Mouse (Mus musculus): ENCODE measurements around the gene Tctn1. TPM values are rescaled to one million over a fixed set of nuclear protein-coding genes. Genes with fewer than 3 reads are reported as not detected.
A peak's percentile ranks its signal among the peaks of the same experiment; 100 is the strongest.
"Not testable (repeated sequence)": the region's sequence is repeated elsewhere in the genome, so short reads cannot be mapped to it uniquely, and the experiment has no call there.

Tctn1 gene
- total RNA-seq, 2 experiments from 2014 or later: 10.6 to 11.8 TPM

GRCm38 (mm10) chr5:122221085-122221484, 43.2 kb downstream of the Tctn1 start:
- DNase-seq (ENCODE audit: low spot score in 2 of 2): no peak

DNA sequence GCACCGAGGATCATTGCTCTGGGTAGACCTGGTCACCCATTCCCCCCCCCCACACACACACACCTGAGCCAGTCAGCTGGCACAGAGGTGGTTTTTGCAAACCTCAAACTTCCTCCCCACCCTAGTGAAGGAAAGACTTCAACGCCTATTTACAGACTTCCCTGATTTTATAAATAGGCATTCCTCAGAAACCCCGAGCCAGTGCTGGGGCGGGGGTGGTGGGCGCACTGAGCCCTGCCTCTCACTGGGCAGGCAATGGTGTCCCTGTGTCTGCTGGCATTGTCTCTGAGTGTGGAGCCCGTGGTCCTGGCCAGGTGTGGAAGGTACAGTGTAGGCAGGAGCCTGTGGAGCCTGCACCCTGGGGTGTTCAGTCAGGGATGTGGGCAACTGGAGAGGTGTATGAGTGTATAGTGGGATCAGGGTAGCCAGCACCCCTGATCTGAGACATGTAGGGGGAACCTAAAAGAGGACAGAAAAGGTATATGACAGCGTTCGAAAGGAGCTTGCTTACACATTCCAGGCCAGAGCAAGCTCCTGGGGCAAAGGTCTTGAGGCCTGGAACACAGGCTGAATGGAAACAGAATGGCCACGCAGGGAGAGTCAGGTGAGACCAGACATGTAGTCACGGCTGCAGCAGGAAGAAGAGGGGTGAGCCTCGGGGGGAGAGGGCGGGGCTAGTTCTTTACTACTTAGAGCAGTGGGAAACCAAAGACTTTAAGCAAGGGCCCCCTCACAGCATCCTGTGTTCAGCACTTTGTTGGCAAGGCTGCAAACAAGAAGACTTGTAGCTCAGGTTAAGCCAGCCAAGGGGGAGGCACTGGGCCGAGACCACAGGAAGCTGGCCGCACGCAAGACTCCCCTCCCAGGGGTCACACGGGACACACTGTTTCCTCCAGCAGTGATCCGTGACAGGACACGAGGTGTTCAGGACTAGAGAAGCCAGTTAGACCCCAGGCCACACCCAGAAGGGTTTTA, 44.3 kb downstream of the Tctn1 start:
- DNase-seq (ENCODE audit: low spot score in 2 of 2): no peak

GRCm38 (mm10) chr5:122218928-122219327, 45.3 kb downstream of the Tctn1 start:
- DNase-seq (ENCODE audit: low spot score in 2 of 2): no peak

GRCm38 (mm10) chr5:122218109-122218905, 46.0 kb downstream of the Tctn1 start:
- no peak for DNase-seq (ENCODE audit: low spot score in 2 of 2)

DNA sequence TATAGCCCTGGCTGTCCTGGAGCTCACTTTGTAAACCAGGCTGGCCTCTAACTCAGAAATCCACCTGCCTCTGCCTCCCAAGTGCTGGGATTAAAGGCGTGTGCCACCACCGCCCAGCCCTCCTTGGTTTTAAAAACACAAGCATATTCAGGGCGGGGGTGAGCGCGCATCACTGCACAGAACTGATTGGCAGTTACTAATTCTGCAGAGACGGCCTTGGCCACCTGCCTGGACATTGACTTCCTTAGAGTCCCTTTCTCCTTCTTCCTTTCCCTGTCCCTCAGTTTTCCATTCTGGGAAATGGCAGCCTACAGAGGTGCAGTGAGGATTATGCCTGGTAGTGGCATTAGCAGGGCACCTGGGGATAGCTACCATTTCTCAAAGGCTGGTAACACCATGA, 46.6 kb downstream of the Tctn1 start:
- no peak for DNase-seq (ENCODE audit: low spot score in 2 of 2)

- DNase-seq (ENCODE audit: low spot score in 2 of 2): no peak
Measured at GRCm38 (mm10) chr5:122213861-122214260, 50.4 kb downstream of the Tctn1 start.

DNA sequence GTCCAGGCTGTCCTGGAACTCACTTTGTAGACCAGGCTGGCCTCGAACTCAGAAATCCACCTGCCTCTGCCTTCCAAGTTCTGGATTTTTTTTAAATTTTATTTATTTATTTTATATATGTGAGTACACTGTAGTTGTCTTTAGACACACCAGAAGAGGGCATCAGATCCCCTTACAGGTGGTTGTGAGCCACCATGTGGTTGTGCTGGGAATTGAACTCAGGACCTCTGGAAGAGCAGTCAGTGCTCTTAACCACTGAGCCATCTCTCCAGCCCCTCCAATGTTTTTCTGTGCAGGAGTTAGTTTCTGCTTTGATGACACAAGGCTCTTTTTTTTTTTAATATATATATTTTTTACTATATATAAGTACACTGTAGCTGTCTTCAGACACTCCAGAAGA, 51.4 kb downstream of the Tctn1 start:
- DNase-seq (ENCODE audit: low spot score in 2 of 2): not testable (repeated sequence)

- DNase-seq (ENCODE audit: low spot score in 2 of 2): no peak
Measured at GRCm38 (mm10) chr5:122212125-122212524, 52.1 kb downstream of the Tctn1 start.

DNA sequence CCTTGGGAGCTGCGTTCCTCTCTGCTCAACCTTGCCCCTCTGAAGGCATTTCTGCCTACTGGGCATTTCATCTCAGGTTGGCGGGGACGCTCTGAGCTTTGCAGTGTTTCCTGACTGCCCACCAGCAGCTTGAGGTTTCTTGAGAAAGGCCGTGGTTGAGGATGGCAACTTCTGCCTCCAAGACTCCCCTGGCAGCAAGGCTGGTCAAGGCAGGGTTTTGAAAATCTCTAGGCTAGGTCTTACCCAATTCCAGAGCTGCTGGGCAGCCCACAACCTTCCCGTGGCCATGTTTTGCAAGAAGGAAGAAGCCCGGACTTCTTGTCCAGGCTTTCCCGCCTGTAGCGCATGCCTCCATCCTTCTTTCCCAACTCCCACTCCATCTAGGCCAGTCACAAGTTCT, 53.4 kb downstream of the Tctn1 start:
- no peak for DNase-seq (ENCODE audit: low spot score in 2 of 2)

GRCm38 (mm10) chr5:122209591-122210368, 54.5 kb downstream of the Tctn1 start:
- peak in 1 of 2 experiments; percentile 38 for DNase-seq (ENCODE audit: low spot score in 2 of 2)

DNA sequence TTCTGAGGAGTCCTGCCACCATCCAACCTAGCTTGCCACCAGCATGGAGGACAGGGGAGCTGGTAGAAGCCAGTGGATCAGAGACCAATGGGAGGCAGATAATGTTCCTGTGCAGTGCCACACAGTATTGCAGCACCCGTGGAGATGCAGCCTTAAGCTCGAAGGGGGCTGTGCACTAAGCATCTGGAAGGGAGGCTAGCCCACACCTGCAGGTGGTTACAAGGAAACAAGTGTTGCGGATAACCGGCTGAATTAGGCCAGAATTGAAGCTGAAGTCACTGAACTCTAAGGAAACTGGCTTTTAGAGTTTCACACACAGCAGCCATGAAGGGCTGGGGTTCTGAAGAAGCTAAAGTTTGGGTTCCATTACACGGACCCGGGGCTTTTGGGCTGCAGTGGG, 55.4 kb downstream of the Tctn1 start:
- no peak for DNase-seq (ENCODE audit: low spot score in 2 of 2)

GRCm38 (mm10) chr5:122206475-122206874, 57.8 kb downstream of the Tctn1 start, which contains the start of gene Hvcn1:
Hvcn1 (plus strand) TSS chr5:122206804.
- DNase-seq (ENCODE audit: low spot score in 2 of 2): no peak

GRCm38 (mm10) chr5:122204180-122204579, 60.1 kb downstream of the Tctn1 start:
- DNase-seq (ENCODE audit: low spot score in 2 of 2): no peak

- no peak for DNase-seq (ENCODE audit: low spot score in 2 of 2)
Measured at GRCm38 (mm10) chr5:122201904-122202303, 62.4 kb downstream of the Tctn1 start.

DNA sequence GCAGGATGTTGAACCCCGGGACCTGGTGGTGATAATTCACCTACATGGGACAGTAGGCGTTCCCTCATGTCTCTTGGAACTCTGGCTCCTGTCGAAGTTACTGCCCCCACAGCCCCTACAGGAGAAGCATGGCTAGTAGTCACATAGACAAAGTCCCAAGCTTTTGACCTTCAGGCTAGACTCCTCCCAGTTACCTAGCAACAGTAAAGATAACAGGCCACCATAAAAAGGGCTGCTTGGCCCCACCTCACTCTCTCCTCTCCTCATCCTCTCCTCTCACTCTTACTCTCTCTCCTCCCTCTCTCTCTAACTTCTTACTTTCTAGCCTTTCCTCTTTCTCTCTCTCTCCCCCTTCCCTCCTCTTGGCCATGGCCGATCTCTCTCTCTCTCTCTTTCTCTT, 63.4 kb downstream of the Tctn1 start:
- DNase-seq (ENCODE audit: low spot score in 2 of 2): no peak

DNA sequence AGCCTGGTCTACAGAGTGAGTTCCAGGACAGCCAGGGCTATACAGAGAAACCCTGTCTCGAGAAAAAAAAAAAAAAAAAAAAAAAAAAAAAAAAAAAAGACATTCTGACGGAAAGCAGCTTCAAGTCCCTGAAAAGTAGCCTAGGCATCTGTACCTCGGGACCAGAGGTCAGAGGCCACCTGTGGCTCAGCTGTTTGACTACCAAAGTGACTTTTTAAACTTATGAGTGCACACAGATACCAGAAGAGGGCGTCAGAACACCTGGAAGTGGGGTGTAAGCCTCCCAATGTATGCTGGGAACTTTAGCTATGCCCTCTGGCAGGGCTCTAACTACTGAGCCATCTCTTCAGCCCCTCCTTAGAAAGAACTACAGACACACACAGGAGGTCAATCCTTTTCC, 71.9 kb downstream of the Tctn1 start:
- no peak for DNase-seq (ENCODE audit: low spot score in 2 of 2)

GRCm38 (mm10) chr5:122191269-122192063, 72.8 kb downstream of the Tctn1 start:
- no peak for DNase-seq (ENCODE audit: low spot score in 2 of 2)

DNA sequence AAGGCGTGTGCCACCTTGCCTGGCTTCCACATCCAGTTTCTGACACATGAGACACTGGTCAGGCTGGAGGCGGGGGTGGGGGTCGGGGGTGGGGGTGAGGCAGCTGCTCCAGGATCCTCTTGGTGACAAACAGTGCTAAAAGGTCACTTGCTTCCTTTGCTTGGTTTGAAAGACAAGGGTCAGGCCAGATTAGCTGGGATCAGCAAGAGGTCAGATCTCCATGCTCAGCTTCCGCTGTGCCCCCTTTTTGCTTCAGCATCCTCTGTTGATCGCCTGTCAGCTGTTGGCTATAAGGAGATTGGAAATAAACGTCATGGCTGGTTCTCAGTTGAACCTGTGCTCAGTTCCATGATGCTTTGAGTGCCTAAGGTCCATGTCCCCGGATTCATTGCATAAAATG, 73.8 kb downstream of the Tctn1 start:
- DNase-seq (ENCODE audit: low spot score in 2 of 2): no peak

DNA sequence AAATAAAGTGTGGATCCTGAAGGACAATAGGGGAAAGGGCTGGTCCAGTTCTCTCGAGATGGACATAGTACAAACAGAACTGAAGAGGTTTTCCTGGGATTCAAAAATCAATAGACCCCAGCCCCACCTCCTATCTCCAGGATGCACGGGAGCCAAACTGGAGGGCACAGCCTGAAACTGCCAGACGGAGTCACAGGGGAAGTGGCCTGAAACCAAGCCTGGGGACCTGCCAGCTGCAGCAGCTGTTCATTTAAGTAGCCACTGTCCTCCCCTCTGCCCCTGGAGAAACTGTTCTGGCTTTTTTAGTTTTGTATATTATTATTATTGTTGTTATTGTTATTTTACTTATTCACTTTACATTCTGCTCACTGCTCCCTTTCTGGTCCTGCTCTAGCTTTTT, 75.1 kb downstream of the Tctn1 start:
- DNase-seq (ENCODE audit: low spot score in 2 of 2): no peak

All from adrenal gland, adult 18-20 months (tissue).